Mouse (Mus musculus) erythroblast, embryonic 14.5 days (primary cell): ENCODE results near the gene Sirt5.

Experiments used
- GATA1 ChIP-seq: IDR thresholded peaks from 2 replicates; pipeline ENCODE4 v1.6.1; 2012; ENCODE audit warnings: low read length, inconsistent platforms, mixed read lengths
- TAL1 ChIP-seq: IDR thresholded peaks from 3 replicates; pipeline ENCODE4 v1.6.1; 2012; ENCODE audit warnings: low read length, inconsistent platforms, mixed read lengths

- TF ChIP-seq GATA1 (no peak), TAL1 (no peak)
These were observed 45.9 kb upstream of the Sirt5 start for GRCm38 (mm10) chr13:43319396-43319795.
